Mouse (Mus musculus): ENCODE data around the gene Eef1b2.

Gene Eef1b2

GRCm38 (mm10) chr1:63192306-63193065 lies 15.9 kb downstream of the Eef1b2 start:
- DNase-seq (ENCODE audit: low read depth, low spot score), result no peak

GRCm38 (mm10) chr1:63195848-63196512 lies 19.4 kb downstream of the Eef1b2 start:
- DNase-seq (ENCODE audit: low read depth, low spot score), result no peak

GRCm38 (mm10) chr1:63199387-63199786 lies 22.8 kb downstream of the Eef1b2 start:
- no peak for DNase-seq (ENCODE audit: low read depth, low spot score)

GRCm38 (mm10) chr1:63200322-63200721 lies 23.7 kb downstream of the Eef1b2 start:
- no peak for DNase-seq (ENCODE audit: low read depth, low spot score)

GRCm38 (mm10) chr1:63201672-63202071 lies 25.0 kb downstream of the Eef1b2 start:
- DNase-seq (ENCODE audit: low read depth, low spot score), result no peak

GRCm38 (mm10) chr1:63203471-63203870 lies 26.8 kb downstream of the Eef1b2 start:
- DNase-seq (ENCODE audit: low read depth, low spot score), result no peak

GRCm38 (mm10) chr1:63203950-63204659 lies 27.5 kb downstream of the Eef1b2 start:
- no peak for DNase-seq (ENCODE audit: low read depth, low spot score)

GRCm38 (mm10) chr1:63204660-63205394 lies 28.2 kb downstream of the Eef1b2 start:
- DNase-seq (ENCODE audit: low read depth, low spot score), result no peak

GRCm38 (mm10) chr1:63207607-63208006 lies 31.0 kb downstream of the Eef1b2 start:
- DNase-seq (ENCODE audit: low read depth, low spot score), result no peak

- no peak for DNase-seq (ENCODE audit: low read depth, low spot score)
These were observed 33.4 kb downstream of the Eef1b2 start for GRCm38 (mm10) chr1:63209861-63210529.

- DNase-seq (ENCODE audit: low read depth, low spot score), result no peak
These were observed 37.0 kb downstream of the Eef1b2 start for GRCm38 (mm10) chr1:63213478-63214270.

GRCm38 (mm10) chr1:63214271-63214558 lies 37.6 kb downstream of the Eef1b2 start, which contains the start of gene Gpr1:
Gpr1 (minus strand) TSS chr1:63214543.
- no peak for DNase-seq (ENCODE audit: low read depth, low spot score)

GRCm38 (mm10) chr1:63214631-63215030 lies 38.0 kb downstream of the Eef1b2 start:
- no peak for DNase-seq (ENCODE audit: low read depth, low spot score)

GRCm38 (mm10) chr1:63219277-63219676 lies 42.7 kb downstream of the Eef1b2 start:
- no peak for DNase-seq (ENCODE audit: low read depth, low spot score)

- DNase-seq (ENCODE audit: low read depth, low spot score), result no peak
These were observed 48.4 kb downstream of the Eef1b2 start for GRCm38 (mm10) chr1:63225009-63225408.

- DNase-seq (ENCODE audit: low read depth, low spot score), result no peak
These were observed 49.3 kb downstream of the Eef1b2 start for GRCm38 (mm10) chr1:63225890-63226289.

- DNase-seq (ENCODE audit: low read depth, low spot score), result no peak
These were observed 50.6 kb downstream of the Eef1b2 start for GRCm38 (mm10) chr1:63227241-63227640.

Measured in A20 (cell line).